Mouse (Mus musculus) heart, adult 18-20 months (tissue): ENCODE data around the gene Lrrc3c. TPM values are rescaled to one million over a fixed set of nuclear protein-coding genes. Genes with fewer than 3 reads are reported as not detected.
"Not testable (repeated sequence)": the region's sequence is repeated elsewhere in the genome, so short reads cannot be mapped to it uniquely, and the experiment has no call there.

Experiments used
- DNase-seq, 2 experiments: peaks; one replicate each; pipeline ENCODE4 v3.0.0; 2021 to 2022; ENCODE audit warnings: mixed read lengths in 1 of 2
- total RNA-seq, 2 experiments: library from RNA; stranded (reverse); gene quantifications; 2 replicates each; pipeline ENCODE4 v1.2.3; 2021

The Lrrc3c gene
- total RNA-seq, 2 experiments from 2014 or later = not detected

DNA sequence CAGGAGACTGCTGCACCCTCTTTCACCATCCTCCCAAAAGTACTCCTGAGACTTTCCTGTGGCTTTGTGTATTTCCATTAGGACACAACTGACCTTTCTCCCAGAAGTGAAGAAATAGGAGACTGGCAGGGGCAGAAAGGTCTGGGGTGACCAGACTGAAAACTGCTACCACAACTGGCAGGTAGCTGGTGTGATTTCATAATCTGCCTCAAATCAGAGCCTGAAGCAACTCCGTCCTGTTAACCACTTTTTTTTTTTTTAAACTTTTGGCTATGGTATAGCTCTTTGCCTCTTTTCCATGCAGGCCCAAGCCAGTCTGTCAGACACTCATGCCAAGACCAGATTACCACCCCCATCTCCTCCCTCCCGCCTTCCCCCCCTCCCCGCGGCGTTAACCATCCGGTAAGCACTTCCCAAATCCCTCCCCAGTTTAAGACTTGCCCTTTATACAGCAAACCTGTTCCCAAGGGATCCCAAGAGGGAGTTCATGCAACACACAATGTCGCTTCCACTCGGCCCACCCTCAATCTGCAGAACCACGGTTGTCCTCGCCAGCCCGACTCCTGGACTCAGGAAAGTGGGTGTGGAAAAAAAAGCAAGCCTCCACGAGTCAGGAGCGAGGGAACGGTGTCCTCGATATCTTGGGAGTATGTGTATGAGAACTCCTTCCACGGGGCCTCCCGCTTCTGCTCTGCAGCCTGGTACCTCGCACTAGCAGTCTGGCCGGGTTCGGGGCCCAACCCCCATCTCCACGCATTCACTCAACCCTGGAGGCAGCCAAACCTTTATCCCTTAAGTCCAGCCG is 11.8 kb upstream of the Lrrc3c start:
- DNase-seq = peak; percentile 42 to 55

DNA sequence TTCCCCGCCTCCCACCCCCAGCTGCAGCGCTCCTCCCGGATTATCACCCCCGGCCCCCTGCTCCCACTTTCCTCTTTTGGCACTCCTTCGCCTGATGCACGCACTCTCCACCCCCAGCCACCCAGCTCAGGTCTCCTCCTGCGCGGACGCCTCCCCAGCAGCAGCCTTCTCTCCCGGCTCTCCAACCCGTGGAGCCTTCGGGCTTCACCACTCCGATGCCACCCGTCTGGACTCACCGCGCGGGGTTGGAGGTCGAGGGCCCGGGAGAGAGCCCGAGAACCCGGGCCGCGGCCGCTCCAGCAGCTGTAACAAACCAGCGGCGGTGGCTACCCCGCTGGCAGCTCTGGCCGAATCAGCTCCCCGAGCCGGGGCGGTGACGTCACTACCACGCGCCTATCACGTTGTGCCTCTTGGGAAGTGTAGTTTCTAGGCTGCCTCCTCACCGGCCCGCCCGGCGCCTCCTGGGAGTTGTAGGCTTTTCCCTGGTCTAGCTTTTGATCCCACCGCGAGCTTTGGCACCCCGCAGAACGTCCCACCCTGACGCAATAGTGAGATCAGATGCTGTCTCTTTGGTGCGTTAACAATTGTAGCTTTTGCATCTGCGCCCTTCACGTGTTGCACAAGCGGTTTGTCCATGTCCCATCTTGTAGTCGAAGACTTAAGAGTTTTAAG is 11.1 kb upstream of the Lrrc3c start, which contains the start of gene Ormdl3:
Ormdl3 (minus strand) TSS at position 477 of the 672 bp plus-strand sequence.
- peak; percentile 99 for DNase-seq

DNA sequence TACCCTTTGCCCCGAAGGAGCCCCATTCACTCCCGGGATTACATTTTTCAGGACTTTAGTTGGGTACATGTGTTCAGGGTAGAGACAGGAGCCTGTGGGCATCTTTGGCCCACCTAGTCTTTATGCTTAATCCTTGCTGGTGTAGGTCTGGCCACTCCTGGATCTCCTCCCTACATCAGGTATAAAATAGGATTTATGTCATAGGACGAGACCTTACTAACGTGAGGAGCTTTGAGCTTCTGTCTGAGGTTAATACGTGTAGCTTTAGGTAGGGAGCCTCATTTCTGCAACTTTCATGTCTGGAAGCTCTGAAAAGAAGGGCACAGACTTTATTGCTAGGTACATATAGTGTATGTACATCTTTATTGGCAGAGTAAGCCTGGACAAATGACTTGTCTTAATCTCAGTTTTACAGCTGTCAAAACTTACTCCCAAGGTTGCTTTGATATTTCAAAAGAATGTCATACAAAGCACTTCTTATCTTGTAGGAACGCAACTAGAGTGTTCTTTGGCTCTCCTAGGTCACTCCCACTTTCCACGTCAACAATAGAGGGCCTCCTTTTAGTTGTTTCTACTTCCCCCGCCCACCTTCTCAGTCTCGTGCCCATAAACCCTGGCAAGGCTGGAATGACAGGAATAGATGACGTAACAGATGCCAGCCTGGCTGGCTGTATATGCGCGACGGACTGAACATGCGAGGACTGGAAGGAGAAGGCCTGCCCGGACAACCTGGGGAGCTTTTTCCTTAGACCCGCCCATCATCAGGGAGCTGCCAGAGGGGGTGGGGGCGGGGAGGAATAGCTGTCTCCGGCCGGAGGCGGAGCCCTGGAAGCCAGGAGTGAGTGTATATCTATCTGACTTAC is 10.2 kb upstream of the Lrrc3c start:
- DNase-seq = peak; percentile 87 to 90

DNA sequence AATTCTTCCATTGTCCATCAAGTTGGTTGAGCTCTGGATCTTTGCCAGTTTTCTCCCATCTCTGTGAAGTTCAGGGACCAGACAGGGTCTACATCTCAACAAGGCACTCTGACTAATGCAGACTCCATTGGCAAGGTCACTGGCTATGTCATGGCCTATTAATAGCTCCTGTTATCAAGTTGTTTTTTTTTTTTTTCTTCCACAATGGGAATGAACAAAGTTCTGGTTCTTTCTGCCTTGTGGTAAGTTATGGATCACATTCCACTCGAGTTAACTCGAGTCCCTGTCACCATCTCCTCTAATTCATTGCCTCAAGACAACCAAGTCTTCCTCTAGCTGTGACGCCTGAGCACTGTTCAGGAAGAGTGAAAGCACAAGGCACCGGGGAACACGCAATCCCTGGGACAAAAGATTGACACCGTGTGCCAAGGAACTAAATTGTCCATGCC is 9.2 kb upstream of the Lrrc3c start:
- DNase-seq = peak; percentile 52 to 59

DNA sequence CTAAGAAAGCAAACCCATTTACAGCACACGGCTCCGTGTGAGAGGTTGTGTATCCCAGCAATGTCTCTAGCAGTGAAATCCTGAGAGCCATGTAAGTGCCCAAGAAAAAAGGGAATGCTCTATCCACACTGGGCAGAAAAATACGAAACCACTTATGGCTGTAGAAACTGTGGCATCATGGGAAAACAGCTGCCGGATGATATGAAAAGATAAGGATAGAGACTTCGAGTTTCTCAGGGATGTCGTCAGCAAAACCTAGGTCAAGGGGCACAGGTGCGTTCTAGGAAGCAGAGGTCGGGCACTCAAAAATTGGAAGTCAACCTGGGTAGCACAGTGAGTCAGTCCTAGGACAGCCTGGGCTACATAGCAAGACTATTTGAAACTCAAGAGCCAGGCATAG is 8.8 kb upstream of the Lrrc3c start:
- DNase-seq = no peak

DNA sequence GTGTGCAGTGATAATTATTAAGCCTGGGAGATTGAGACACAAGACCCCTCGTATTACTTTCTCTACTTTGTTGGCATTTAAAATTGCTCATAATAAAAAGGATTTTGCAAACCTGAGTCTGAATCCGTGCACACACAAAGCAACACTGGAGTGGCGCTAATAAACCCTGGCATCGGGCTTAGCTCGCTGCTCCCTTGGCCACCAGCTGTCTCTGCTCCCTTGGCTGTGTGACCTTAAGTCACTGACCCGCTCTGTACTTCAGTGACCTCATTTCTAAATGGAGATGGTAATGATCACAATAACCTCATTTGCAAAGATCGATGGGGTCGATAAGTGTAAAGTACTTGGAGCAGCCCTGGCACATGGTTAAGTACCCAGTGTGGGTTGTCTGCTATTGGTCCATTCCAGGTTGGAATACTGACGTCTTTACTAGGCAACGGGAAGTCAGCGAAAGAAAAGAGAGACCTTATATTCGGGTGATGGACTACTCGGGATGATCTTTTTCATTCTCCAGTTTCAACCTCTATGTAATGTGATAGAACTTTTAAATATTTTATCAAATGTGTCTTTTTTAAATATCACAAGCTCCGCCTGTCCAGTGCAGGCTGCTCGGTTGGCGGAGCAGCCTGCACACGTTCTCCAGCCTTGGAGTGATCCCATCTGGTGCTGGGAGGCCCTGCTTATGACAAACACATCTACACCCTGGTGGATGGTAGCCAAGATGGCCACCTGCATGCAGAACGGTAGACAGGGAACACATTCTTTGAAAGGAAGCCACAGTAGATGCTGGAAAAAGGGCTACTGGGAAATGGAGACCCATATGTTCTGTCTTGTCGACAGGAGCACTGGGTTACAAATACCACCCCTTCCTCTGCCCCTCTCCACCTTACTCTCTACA is 7.3 kb upstream of the Lrrc3c start:
- no peak for DNase-seq

DNA sequence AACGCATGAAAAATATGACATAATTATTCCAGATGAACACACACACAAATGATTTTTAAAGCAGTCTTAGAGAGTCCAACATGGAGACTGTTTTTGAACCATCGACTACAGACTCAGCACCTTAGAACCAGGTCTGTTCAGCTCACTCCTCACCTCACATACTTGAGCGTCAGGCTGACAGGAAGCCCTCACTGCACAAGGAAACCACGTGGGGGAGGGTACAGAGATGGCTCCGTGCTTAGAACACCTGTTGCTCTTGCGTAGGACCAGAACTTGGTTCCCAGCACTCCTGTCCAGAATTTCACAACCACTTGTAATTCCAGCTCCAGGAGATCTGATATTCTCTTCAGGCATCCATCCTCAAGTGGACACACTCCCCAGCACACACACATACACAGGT is 3.1 kb upstream of the Lrrc3c start:
- DNase-seq = no peak

DNA sequence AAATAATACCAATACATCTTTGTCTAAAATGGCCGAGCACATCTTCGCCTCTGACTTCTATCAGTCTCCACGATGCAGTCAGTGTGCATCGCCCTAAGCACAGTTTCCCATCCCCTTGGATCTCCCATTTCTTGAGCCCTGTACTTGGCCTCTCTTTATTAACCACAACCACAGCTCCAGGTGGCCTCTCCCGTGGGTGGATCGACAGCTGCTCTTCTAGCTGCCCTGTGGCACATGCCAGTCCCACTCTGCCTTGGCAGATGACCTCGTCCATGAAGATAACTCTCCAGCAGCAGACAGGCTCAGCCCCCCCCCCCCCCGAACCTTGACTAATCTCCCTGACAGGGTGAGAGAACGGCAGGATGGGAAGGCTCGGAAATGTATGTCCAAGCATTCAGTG is 2.6 kb upstream of the Lrrc3c start:
- DNase-seq = no peak

DNA sequence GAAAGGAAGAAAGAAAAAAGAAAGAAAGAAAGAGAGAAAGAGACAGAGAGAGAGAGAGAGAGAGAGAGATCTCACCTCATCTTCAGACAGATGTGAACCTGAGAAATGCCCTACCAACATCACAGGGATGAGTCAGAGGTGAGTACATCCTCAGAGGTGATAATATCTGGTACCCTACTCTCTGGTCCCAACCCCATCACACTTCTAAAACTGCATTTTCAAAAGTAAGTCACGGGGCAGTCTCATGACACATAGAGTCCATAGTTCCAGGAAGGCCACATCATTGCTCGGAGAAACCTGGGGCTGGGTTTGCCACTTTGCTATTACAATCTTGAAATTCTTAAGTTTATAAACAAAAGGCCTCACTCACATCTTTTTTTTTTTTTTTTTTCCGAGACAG is 2.1 kb upstream of the Lrrc3c start:
- DNase-seq = no peak

DNA sequence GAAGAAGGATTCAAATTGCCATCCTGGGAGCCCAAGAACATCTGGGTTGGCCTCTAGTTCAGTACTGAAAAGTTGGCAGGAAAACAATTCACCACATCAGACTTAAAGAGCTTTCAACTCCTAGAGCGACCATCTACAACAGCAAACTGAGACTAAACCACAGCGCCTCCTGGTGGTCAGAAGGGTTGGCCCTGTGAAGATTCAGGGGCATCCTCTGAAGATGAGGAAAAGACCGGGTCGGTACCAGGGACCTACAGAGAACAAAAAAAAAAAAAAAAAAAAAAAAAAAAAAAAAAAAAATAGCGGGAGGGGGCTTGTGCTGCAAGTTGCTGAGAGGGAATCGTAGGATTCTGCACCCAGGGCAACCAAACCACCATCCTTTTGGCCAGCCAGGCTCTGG is 728 bp upstream of the Lrrc3c start:
- DNase-seq = peak; percentile 42 to 72

DNA sequence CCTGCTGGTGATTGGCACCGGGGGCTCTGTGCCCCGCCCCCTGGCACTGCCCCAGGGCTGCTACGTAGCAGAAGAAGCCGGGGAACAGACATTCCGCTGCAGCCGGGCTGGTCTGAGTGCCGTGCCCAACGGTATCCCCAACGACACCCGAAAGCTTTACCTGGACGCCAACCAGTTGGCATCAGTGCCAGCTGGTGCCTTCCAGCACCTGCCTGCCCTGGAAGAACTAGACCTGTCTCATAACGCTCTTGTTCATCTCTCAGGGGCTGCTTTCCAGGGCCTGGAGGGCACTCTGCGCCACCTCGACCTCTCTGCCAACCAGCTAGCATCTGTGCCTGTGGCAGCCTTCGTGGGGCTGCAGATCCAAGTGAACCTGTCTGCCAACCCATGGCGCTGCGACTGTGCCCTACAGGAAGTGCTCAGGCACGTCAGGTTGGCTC is 780 bp downstream of the Lrrc3c start:
- DNase-seq = no peak

DNA sequence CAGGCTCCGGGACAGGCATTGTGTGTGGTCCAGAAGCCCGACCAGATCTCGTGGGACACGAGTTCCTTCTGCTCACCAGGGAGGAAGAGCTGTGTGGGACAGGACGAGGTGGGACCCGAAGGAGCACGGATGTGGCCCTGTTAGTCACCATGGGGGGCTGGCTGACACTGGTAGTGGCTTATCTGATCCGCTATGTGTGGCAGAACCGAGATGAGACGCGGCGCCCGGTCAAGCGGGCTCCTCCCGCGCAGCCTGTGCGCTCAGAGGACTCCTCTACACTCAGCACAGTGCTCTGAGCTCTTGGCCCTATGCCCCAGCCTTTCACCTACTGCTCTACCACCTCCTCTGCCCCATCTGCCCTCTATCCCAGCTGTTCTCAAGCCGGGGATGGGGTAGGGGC is 1.2 kb downstream of the Lrrc3c start:
- no peak for DNase-seq

DNA sequence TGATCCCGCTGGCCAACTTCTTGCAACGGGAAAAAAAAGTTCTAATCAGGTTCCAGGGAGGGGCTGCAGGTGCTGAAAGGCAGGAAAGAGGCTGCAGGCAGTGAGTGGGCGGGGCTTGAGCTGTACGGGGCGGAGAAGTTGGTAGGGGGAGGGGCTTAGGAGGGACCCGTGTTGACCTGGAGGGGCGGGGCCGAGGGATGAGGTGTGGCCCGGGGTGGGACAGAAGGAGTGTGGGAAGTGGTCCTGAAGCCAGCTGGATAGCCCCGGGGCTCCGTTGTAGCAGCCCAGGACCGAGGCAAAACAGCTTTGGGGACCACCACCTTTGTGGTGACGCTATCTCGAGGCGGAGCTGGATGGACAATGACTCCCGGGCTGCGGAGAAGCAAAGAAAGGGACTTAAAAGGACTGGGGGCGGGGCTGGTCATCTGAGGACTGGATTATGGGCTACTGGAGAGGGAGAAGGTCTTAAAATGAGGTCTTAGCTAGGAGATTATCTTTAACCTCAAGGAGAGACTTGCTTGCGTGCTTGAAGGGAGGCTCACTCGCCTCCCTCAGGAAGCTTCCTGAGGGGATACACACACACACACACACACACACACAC is 4.1 kb downstream of the Lrrc3c start:
- no peak for DNase-seq

DNA sequence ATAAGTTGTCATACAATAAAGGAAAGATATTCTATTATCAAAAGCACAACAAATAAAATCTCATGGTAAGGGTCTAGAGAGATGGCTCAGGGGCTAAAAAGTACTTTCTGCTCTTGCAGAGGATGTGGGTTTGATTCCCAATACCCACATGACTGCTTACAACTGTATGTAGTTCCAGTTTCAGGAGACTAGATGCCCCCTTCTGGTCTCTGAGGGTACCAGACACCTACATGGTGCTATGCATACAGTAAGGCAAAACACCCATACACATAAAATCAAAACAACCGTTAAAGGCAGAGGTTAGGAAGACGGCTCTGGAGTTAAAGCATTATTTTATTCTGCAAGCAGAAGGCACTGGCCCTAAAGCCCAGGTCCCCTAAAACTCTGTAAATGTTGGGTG is 5.9 kb downstream of the Lrrc3c start:
- no peak for DNase-seq

DNA sequence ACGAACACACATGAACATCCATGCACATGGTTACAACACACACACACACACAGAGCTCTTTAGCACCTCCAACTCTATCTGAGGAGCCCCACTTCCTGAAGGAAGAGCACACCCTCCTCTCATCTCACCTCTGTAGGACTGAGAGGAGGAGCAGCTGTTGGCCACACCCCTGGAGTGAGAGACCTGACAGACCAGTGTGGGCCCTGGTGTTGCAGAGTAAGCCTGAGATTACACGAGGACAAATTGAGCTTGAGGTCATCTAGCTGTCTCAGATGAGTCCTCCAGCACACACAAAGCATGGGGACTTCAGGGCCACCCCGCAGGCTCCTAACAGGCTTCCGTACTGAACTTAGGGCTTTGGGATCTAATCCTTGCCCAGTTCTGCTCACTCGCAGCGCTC is 6.8 kb downstream of the Lrrc3c start:
- DNase-seq = not testable (repeated sequence)

DNA sequence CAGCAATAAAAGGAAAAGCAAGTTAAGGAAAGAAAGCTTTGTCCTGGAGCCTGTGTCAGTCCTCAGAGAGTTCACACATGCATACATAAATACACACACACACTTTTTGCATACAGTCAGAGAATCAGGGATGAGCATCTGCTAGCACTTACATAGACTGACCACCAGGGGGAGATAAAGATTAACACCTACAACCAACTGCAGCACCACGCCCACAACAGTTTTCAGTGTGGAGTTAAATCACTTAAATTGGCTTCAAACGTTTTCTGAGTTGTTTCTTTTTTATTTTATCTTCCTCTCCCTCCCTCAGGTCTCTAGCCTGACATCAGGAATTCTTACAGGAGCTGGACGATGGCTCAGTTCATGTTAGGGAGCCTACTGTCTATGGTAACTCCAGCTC is 8.7 kb downstream of the Lrrc3c start:
- peak; percentile 48 to 71 for DNase-seq

DNA sequence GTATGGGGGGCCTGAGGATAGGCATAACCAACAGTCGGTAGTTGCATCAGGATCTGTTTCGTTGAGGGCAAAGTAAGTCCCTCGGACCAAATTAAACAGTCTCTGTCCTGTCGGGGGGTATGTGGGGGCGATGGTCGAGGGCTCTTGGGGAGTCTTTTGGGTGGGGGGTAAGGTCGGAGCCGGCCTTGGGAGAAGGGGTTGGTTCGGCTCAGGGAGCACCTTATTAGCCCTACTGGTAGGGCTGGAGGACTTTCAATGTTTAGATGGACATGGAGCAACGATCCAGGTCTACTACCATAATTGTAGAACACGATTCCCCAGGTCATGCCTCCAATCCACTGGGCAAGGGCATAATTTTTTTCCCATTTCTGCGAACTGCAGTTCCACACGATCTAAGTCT is 22.7 kb downstream of the Lrrc3c start:
- no peak for DNase-seq

DNA sequence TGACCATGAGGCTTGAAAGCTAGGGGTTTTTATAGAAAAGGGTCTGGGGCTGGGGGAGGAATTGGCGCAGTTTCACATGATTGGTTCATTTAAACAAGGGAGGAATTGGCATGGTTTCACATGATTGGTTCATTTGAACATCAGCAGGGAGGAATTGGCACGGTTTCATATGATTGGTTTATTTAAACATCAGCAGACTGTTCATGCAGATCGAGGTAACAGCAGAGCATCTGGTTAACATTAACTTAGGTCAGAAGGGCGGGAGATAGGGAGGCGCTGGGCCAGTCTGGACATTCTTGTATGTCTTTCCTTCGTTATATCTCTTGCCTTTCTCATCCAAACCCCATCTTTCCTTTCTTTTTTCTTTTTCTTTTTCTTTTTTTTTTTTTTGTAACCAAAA is 25.9 kb downstream of the Lrrc3c start:
- DNase-seq = not testable (repeated sequence)

DNA sequence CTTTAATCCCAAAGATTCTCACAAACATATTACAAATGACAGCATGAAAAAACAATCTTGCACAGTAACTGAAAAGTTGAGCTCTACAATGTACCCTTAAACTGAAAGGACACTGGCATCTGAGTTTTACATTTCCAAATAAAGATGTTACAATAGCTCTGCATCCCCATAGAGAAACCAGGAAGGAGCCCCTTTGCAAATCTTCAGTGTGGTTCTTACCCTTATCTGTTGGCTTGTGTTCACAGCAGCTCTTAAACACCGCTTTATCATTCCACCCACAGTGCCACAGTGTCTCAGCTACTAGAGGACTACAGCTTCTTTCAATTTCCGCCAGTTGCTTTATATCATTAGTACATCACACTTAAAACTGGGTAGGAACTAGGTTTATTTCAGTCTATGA is 26.3 kb downstream of the Lrrc3c start:
- DNase-seq = not testable (repeated sequence)

DNA sequence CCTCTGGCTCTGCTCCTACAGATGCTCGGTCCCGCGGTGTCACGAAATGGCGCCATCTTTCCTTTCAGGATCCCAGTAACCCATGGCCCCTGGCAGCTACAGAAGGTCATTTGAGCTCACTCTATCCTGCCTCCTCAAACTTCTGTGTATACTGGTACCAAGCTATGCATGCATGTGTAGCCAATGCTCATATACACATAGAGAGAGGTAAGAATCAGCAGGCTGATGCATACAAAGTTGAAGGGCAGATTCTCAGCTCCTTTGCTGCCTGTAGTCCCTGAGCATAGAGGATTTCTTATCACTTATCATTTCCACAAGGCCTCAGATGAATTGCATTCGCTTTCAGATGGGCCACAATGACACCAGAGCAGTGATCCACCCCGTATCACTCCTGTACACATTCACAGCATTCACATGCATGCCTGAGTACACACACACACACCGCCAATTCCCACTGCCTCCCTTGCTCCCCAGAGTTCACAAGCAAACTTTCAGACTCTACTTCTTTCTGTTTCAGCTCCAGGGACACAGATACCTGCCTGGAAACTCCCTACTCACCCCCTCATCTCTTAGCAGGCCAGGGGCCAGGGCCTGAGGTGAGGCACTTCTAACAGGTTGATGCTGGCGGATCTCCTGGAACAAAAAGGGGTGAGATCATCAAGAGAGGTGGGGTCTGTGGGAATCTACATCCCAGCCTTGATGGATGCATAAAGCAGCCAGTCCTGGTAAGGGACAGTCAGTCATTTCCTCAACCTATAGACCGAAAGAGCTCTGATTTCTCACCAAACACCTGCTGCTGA is 27.7 kb downstream of the Lrrc3c start, which contains the start of the genes Gm12355 and Gsdma3:
Gm12355 (minus strand) TSS at position 51 of the 800 bp plus-strand sequence.
Gsdma3 (plus strand) TSS at position 750 of the 800 bp plus-strand sequence.
- DNase-seq = no peak
